Mouse (Mus musculus) kidney, adult 8-10 months (tissue): ENCODE measurements around the gene Gm45021.

Experiments
- DNase-seq, 2 experiments: peaks; one replicate each; pipeline ENCODE4 v3.0.0; 2022

Gene Gm45021

DNA sequence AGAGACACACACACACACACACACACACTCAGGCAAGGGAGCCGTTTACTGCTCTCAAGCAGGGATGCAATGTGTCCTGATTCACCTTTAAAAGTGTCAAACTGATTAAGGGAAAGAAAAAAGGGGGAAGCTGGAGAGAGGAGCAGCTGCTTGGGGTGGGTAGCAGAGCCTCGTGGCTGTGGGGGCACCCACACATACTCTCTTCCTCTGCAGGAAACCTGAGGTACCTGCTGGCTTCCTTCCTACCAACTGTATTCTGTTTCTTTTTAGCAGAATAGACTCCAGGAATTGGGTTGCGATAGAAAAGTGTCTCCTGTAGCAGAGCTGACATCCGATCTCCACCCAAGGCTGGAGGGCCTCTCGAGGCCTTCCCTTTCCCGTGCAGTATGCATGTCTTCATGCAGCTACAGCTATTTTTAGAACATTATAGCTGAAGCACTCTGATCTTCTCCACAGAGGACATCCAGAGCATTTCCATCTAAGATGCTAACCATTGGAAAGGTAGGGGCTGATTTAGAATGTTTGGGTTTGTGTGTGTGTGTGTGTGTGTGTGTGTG lies at the start of gene Gm45021:
Gene Gm45021 (plus strand): TSS at position 417 of the 557 bp plus-strand sequence.
- no peak for DNase-seq

DNA sequence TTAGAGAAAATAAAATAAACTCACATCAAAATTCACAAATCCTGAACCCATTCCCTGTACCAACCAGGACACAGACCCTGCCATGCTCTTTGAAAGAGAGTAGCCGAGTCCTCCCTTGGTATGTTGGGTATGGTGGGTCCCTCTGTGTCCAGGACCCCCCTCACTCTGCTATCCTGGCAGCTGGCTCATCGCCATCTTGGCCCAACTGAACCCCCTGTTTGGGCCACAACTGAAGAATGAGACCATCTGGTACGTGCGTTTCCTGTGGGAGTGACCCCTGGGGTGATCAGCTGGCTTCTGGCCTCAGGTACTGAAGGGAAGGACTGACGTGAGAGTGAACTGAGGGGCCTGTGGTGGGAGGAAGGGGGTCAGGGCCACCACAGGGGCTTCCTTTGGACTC lies 49.5 kb upstream of the Gm45021 start:
- DNase-seq, result no peak

DNA sequence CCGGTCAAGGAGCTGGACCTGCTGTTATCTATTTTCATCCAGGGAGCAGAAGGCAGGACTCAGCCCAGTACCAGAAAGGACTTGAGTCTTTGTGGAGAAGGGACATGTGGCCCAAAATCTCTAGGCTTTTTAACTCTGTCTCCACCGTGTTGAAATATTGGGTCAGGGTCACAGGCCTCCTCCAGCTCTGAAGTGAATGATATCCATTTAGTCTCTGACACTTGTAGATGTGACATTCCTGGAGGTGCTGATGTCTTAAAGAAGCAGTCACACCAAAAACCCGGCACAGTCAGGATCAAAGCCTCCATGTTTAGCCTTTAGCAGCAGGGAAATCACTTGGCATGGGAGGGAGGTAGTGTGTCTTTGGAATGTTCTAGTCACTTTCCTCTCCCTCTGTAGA lies 48.7 kb upstream of the Gm45021 start:
- no peak for DNase-seq

DNA sequence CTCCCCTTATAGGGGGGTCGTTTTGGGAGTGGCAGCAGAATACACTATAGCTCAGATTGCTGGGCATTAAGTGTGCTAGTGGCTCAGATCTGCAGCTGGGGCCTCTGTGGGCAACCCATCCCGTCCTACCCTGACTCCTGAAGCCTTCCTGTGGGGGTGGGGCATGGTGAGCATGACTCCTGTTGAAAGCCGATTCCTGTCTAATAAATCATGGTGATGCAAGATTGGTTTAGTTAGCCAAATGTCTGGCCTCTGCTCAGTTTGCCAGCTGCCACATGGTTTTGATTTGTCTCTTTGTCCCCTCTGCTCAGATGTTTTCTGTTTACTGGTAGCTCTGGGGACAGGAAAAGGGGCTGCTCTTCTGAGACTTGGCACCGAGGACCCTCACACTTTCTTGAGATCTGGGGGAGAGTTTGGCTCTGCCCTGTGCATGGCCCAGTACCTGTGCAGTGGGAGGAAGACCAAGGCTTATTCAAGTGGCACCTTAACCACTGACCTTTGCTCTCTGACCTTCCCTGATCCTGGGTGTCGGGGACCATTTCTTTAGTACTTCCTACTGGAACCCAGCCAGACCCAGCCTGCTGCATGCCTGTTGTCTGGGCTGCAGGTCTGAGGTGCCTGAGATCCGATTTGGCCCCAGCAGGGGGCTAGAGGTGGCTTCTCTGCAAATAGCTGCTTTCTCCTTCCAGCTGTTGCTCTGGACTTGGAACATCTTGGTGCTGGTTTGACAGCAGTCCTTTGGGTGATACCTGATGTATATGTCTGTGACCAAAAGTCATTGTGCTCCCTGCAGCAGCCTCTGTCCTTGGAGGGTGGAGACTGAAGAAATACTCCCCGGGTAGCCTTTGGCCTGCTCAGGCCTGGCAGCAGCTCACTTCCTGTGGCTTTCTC lies 47.6 kb upstream of the Gm45021 start:
- DNase-seq, result peak; percentile 45 to 55

DNA sequence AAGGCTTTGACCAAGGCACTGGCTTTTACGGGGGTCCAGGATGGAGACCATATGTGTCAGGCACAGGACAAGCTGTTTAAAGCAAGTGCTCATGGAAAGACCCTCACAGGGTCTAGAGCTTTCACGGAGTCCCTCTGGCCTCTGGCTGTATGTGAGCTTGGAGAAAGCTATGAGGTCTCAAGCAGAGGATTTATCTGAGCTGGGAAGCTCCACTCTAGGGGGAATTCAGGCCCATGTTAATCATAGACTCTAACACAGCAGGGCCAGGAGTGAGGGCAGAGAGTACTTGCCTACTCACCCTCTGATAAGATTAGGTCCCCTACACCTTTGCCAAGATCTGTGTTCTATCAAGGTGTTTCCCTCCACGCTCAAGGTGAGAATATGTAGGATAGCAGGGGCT lies 46.8 kb upstream of the Gm45021 start:
- DNase-seq, result no peak

DNA sequence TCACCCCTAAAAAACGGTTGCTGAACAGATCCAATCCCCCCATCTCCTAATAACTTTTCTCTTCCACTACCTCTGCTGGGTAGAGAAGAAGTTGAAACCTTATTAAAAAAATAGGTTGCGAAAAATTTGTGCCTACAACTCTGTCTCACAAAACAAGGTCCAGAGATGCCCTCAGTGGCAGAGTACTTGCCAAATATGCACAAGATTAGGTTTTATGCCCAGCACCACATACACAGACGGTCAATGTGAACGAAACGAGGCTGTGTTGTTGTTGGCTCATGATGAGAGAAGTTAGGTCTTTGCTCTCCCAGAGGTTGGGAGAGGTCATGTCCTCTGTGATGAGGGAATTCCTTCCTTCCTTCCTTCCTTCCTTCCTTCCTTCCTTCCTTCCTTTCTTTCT lies 44.2 kb upstream of the Gm45021 start:
- DNase-seq, result no peak

DNA sequence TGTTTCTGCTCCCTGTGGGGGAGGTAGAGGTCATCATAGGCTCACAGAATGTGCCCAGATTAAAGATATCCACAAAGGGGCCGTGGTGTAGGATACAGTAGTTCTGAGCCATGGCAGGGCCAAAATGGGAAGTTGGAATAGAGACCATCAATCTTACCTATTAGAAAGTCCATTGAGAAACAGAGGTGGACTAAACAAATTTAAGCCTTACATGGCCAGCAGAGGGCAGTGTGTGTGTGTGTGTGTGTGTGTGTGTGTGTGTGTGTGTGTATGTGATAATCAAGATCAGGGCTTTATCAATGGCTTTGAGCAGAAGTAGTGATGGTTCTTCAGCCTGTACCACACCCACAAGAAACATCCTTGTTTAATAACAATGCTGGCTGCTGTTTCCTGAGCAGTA lies 43.1 kb upstream of the Gm45021 start:
- DNase-seq, result peak in 1 of 2 experiments; percentile 54

DNA sequence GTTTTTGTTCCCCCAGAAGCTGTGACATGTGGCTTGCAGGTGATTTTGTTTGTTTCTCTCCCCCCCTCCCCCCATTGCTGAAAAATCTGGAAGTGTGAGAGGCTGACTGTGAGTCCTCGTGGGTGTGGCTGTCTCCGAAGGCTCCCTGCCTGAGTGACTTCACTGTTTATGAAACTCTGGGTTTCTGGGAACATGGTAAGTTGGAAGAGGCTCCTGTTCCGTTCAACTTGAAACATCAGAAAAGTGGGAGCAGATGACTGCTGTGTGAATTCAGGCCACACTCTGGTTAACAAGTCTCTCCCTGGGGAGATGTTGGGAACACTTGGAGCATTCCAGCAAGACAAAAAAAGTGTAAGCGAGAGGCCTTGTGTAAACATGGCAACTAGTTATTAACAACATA lies 42.6 kb upstream of the Gm45021 start:
- no peak for DNase-seq

DNA sequence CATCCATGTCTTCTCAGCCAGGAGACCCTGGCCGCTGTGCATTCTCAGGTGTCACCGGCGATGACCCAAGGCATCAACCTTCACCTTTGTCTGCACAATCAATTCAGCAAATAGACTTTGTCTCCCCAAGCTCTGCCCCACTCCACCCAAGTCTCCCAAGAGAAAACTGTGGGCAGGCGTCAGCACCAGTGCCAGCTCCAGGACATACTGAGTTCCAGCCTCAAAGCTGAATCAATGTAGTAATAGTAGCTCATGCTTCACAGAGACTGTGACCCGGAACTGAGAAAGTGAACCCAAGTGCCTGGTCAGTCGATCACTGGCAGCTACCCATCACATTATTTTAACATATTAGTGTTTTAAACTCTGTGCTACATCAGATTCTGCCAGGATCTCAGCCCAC lies 41.1 kb upstream of the Gm45021 start:
- no peak for DNase-seq

DNA sequence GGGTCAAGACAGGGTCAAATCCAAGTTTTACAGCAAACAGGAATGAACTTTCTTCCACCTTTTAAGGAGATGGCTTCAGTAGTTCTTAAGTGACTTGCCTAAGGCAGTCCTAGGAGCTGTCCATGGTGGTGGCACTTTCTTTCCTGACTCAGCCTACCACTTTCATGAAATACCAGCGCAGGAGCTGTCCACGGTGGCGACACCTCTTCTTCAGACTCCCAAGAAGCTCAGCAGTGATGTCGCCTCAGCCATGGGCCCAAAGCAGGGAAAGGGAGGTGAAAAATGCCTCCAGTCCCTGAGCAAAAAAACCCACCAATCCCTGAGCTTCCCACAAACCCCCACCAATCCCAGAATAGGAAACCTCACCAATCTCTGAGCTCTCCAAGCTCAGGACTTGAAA lies 36.5 kb upstream of the Gm45021 start:
- peak in 1 of 2 experiments; percentile 49 for DNase-seq

DNA sequence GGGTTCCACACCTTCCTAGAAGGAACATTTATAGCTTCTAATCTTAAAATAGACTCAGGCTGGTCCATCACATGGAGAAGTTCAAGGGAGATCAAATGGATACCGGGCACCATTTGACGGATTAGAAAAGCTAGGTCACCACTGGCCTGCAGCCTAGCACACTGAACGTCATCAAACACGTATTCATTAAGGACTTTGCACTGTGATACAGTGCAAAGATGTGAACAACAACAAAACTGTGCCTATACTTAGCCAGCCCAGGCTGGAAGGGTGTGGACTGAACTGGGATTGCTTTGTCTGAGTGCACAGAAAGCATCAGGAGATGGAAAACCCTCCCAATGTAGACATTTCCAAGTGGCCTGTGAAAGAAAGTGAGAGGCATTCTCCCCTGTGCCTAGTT lies 35.6 kb upstream of the Gm45021 start:
- no peak for DNase-seq

DNA sequence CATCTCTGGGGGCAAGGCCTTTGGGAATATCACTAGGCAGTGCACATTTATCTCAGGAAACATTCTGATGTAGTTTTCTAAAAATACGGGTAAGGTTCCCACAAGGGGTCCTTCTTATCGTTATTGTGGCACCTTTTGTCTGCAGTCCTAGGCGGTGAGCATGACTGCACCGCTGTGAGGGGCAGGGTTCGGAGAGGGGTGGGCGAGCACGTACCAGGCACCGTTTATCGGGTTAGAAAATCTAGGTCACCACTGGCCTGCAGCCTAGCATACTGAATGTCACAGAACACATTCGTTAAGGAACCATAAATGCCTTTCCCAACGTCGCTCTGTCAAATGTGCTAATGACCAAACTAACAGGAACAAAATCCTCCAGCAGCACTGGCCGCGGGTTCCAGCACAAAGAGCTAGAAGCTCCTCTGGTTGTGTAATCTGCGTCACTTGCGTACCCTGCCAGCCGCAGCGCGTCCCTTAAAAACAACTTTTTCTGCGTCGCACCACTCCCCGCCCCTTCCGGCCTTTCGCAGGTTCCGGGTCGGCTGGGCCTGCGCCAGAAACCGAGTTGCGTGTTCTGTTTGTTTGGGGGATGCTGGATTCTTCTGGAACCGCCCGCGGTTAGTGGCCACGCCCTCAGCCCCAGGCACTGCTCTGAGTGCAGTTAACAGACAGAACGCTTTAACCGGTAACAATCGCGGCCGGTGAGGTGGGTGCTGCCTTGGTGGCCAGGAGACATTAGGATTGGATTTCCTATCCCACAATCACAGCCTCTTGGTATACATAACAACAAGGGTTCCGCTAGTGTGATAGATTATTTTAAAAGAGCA lies 34.9 kb upstream of the Gm45021 start, which contains the start of gene Lrrc61:
Gene Lrrc61 (plus strand): TSS at position 517 of the 824 bp plus-strand sequence.
- peak; percentile 96 to 97 for DNase-seq

DNA sequence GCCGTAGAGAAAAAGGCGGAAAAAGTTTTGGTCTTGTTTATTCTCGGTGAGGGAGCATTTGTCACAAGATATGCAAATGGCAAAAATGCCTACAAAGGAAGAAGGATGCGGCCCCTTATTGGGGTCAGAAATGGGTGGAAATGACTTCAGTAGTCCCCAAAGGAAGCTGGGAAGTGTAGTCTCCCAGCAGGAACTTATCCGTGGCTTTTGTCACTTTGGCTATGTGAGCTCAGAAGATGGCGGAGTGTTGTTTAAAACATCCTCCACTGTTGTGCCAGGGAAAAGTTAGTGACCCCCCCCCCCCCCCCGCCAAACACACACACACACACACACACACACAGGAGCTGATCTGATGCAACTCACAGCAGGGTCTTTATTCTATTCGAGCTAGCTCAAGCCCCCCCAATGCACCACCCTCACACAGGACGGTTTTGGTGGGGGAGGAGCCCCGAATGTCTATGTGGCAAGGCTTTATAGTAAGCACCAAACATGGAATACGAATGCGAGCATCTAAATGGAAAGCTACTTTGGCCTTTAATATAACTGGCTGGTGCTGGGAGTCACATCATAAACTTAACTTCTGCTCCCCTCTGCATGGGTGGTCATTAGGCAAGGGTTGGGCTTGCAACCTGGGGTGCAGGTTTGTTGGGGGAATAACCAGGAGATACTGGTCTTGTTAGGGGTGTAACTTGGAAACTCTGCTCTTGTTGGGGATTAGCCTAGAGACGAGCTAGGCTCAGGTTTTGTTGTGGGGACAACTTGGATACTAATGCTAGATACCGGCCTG lies 34.1 kb upstream of the Gm45021 start:
- DNase-seq, result peak; percentile 63 to 80

DNA sequence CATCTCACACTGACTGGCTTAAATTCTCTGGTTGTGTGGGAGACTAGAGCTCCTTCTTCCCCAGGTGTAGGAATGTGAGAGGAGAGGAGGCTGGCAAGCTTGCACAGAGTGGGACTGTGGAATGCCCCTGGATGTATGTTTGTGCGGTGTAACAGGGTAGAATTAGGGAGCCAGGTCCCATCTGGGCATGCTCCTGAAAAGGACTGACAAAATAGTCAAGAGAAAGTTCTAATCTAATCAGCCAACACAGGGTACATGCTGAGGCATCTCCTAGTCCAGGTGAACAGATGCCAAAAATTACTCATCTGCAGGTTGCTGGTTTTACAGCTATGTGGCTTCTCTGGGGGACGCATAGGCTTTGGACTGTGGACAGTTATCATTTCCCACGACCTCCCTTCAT lies 33.5 kb upstream of the Gm45021 start:
- DNase-seq, result no peak

DNA sequence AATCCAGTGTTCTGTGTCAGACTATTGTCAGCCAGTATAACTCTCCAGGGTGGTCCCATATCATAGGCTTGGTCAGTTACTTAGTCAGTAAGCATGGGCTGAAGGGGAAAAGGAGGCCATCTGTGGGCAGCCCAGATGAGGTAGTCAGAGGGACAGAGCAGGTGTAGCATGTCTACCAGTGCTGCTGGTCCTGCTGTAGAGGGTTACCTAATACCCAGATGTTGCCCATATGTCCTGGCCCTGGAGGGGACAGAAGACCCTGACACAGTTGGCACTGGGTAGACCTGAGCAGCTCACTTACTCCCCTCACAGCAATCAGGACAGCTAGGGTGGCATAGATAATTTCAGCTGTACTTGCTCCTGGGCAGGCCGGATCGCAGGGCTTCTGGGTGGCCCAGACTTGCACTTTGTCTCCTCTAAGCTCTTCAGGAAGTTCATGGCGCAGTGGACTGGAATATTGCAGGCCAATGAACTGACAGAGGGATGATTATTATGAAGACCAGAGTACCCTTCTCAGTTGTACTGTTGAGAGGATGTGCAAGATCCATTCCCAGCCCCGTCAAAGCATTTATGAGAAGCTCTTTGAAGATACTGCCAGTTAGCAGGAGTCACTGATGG lies 23.6 kb upstream of the Gm45021 start:
- peak in 1 of 2 experiments; percentile 29 for DNase-seq

DNA sequence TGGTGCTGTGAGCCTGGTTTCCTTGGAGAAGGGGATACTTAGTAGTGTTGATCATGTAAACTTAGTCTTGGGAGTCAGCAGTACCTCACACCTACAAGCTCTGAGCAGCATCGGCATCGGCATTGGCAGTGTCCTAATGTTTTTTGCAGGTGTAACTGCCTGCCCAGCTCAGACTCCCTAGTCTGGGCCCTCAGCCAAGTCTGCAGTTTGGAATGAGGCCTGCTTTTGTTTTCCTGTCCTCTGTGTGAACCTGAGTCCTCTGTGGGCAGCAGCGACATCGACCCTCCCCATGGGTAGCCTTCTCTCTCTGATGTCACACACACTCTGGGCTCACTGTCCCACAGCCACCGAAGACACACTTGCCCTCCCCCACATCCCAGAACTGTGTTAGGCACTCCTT lies 23.1 kb upstream of the Gm45021 start:
- DNase-seq, result peak; percentile 86 to 90

DNA sequence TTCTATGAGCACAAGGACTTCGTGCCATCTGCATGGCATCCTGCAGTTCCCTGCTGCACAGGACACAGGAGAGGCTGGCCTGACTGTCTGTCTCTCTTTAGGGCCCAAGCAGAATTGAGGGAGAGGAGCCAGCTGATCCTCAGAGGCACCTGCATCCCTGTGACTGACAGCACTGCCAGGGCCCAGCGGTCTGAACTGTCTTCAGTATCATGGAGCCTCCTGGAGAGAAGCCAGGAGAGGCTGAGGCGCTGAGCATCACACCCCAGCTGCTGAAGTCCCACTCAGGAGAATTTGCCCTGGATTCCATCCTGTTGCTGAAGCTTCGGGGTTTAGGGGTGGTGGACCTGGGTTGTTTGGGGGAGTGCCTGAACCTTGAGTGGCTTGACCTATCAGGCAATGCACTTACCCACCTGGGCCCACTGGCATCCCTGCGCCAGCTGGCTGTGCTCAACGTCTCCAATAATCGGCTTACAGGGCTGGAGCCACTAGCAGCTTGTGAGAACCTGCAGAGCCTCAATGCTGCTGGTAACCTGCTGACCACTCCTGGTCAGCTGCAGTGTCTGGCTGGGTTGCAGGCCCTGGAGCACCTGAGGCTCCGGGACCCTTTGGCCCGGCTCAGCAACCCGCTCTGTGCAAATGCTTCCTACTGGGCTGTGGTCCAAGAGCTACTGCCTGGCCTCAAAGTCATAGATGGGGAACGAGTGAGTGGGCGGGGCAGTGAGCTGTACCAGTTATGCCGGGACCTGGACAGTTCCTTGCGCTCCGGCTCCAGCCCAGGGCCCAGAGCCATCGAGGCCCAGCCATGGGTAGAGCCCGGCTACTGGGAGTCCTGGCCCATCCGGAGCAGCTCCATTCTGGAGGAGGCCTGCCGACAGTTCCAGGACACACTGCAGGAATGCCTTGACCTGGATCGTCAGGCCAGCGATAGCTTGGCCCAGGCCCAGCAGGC lies 21.1 kb upstream of the Gm45021 start:
- DNase-seq, result peak; percentile 76 to 79

DNA sequence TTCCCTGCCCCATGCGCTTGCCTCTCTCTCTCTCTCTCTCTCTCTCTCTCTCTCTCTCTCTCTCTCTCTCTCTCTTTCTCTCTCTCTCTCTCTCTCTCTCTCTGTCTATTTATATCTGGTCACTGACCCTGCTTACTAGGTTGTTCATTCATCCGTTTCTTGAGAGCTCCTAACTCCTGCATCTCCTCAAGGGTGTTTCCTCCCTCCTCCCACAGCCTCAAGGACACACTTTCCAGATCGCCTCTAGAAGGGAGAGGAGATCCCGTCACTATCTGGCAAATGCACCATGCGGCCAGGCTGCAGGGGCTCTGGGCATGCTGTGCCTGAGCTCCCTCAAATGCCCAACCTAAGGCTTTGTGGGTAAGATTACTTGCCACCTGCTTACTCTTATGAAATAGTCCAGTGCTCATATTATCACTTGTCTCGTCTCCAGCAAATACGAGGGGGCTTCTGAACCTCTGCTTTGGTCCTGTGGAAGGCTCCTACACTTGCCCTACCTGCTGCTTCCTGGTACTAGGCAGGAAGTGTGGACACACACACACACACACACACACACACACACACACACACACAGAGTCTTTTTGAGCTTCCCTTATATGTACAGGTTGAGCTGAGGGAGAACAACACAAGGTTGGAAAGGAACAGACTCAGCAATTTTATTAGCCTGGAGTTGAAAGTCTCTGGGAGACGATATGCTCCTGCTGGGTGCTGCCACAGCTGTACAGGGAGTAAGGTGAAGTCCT lies 20.2 kb upstream of the Gm45021 start:
- peak; percentile 47 to 63 for DNase-seq

DNA sequence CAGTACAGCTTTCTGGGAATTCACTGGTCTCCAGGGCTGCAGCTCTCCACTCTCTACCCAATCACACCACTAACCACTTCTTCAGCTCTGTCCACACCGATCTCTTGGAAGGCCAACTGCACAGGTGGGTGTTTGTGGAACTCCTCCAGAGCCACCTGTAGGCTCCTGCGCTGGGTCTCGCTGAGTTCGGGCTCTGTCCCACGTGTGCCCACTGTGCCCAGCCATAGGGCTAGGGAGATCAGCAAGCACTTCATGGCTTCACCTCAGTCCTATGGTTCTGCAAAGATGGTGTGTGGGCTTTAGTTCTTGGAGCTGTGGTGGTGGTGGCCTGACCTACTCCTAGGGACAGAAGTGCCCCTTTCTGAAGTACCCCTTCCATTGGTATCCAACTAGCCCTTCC lies 17.4 kb upstream of the Gm45021 start:
- no peak for DNase-seq

DNA sequence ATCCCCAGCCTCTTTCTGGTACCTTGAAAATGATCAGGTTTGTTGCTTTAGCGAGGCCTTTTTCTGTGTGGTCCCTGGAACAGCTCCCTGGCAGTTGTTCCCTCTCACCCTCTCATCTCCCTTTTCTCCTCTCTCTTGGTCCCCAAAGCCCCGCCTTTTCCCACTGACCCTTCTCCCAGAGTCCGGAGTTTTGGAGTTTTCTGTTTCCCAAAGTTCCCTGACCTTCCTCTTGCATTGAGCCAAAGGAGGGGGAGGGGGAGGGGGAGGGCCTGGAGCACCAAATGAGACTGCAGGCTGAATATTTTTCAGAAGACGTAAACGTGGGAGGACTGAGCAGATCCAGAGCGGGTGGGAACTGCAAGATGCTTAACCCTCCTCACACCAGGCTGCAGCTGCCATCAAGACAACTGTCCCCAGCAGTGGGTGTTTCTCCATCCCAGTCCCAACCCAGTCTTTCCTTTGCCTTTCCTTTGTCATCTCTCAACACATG lies 16.8 kb upstream of the Gm45021 start, which contains the start of gene Rarres2:
Gene Rarres2 (minus strand): TSS at position 218 of the 490 bp plus-strand sequence.
- peak; percentile 66 to 67 for DNase-seq
